Mouse (Mus musculus) E14TG2a.4 (cell line): ENCODE data around the gene Ttc1.

Experiments used
- H3K27me3 ChIP-seq: 2 replicates; pipeline ENCODE4 v1.6.1; 2014; ENCODE audit warnings: low read length, control low read depth; ENCODE audit not compliant: insufficient read depth
- H3K36me3 ChIP-seq: 2 replicates; pipeline ENCODE4 v1.6.1; 2014; ENCODE audit warnings: low read length, control low read depth; ENCODE audit not compliant: insufficient read depth
- H3K4me1 ChIP-seq: replicated peaks from 2 replicates; pipeline ENCODE4 v1.6.1; 2014; ENCODE audit warnings: low read depth, low read length, control low read depth
- H3K4me3 ChIP-seq: replicated peaks from 2 replicates; pipeline ENCODE4 v1.5.1; 2014; ENCODE audit warnings: mild to moderate bottlenecking, low read length
- H3K9me3 ChIP-seq: 2 replicates; pipeline ENCODE4 v1.6.1; 2014; ENCODE audit warnings: low read length, control low read depth
- CTCF ChIP-seq: conservative IDR thresholded peaks from 2 replicates; pipeline ENCODE4 v1.5.1; 2014; ENCODE audit warnings: low read length
- NANOG ChIP-seq: IDR thresholded peaks from 2 replicates; pipeline ENCODE4 v1.6.1; 2014; ENCODE audit warnings: borderline replicate concordance, low read length, mixed read lengths
- POU5F1 ChIP-seq: IDR thresholded peaks from 2 replicates; pipeline ENCODE4 v1.6.1; 2014; ENCODE audit warnings: low read length, borderline replicate concordance

Ttc1 gene

GRCm38 (mm10) chr11:43727796-43728195 lies 20.0 kb downstream of the Ttc1 start:
- TF ChIP-seq NANOG = no peak
- no peak for TF ChIP-seq POU5F1
- no peak for TF ChIP-seq CTCF
- no peak overlapping the region for H3K4me3 ChIP-seq
- H3K27me3 ChIP-seq = no peaks in the 10 kb centered on the region
- peaks cover 76% of the 10 kb centered on the region for H3K36me3 ChIP-seq
- peaks cover 23% of the 10 kb centered on the region for H3K4me1 ChIP-seq
- no peaks in the 10 kb centered on the region for H3K9me3 ChIP-seq

DNA sequence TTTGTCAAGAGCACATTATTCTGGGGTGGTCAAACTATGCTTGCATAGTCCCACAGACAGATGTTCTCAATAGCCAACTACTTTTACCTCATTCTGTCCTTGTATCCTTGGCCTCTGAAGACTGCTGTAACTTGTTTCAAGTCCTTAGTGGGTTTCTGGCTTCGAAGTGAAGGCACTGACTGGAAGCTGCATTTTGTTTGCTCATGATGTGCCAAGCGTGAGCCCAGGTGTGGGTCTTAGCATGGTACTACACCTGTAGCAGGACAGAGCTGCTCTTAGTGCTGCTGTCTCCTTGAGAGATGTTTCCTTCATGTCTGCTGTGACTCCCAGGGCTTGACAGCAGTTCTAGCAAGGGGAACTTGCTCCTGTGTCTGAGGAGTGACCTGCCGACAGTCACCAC lies 24.4 kb downstream of the Ttc1 start:
- TF ChIP-seq NANOG = no peak
- no peak for TF ChIP-seq POU5F1
- no peak for TF ChIP-seq CTCF

GRCm38 (mm10) chr11:43712178-43712577 lies 35.6 kb downstream of the Ttc1 start:
- Histone ChIP-seq H3K4me1 (peaks cover 12% of the 10 kb centered on the region), H3K4me3 (no peak overlapping the region), H3K36me3 (peaks cover 64% of the 10 kb centered on the region), H3K9me3 (no peaks in the 10 kb centered on the region), H3K27me3 (no peaks in the 10 kb centered on the region)
- no peak for TF ChIP-seq CTCF
- TF ChIP-seq POU5F1 = no peak
- no peak for TF ChIP-seq NANOG

More for the DNA sequence above, 24.4 kb downstream of the Ttc1 start:
- peaks cover 55% of the 10 kb centered on the region for H3K4me1 ChIP-seq
- no peaks in the 10 kb centered on the region for H3K27me3 ChIP-seq
- peaks cover 67% of the 10 kb centered on the region for H3K36me3 ChIP-seq
- no peaks in the 10 kb centered on the region for H3K9me3 ChIP-seq
- H3K4me3 ChIP-seq = no peak overlapping the region

- H3K27me3 ChIP-seq = no peaks in the 10 kb centered on the region
- H3K36me3 ChIP-seq = peaks cover 65% of the 10 kb centered on the region
- peaks cover 39% of the 10 kb centered on the region for H3K4me1 ChIP-seq
- no peak for TF ChIP-seq POU5F1
- TF ChIP-seq NANOG = no peak
- no peak for TF ChIP-seq CTCF
- H3K4me3 ChIP-seq = no peak overlapping the region
- no peaks in the 10 kb centered on the region for H3K9me3 ChIP-seq
Observed at GRCm38 (mm10) chr11:43708409-43708808, 39.4 kb downstream of the Ttc1 start.

GRCm38 (mm10) chr11:43705751-43706150 lies 42.1 kb downstream of the Ttc1 start:
- TF ChIP-seq NANOG = no peak
- no peak for TF ChIP-seq POU5F1
- TF ChIP-seq CTCF = no peak
- H3K4me3 ChIP-seq = no peak overlapping the region
- peaks cover 64% of the 10 kb centered on the region for H3K36me3 ChIP-seq
- H3K27me3 ChIP-seq = no peaks in the 10 kb centered on the region
- peaks cover 61% of the 10 kb centered on the region for H3K4me1 ChIP-seq
- no peaks in the 10 kb centered on the region for H3K9me3 ChIP-seq

DNA sequence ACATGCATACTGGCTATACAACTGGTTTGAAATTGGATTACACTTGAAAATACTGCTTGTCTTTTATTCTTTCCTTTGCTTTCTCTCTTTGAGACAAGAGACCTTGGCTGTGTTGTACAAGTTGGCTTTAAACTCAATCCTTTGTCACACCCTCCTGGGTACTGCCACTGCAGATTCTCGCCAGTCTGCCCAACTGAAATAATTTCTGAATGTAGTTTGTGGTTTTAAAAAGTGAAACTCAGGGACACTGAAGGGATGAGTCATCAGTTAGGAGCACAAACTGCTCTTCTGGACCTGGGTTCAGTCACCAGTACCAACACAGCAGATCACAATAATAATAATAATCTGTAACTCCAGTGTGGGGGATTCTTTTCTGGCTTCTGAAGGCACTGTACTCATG lies 44.3 kb downstream of the Ttc1 start:
- H3K9me3 ChIP-seq = no peaks in the 10 kb centered on the region
- no peak for TF ChIP-seq NANOG
- no peak overlapping the region for H3K4me3 ChIP-seq
- peaks cover 71% of the 10 kb centered on the region for H3K4me1 ChIP-seq
- no peaks in the 10 kb centered on the region for H3K27me3 ChIP-seq
- H3K36me3 ChIP-seq = peaks cover 83% of the 10 kb centered on the region

- no peaks in the 10 kb centered on the region for H3K27me3 ChIP-seq
- TF ChIP-seq NANOG = no peak
- no peak for TF ChIP-seq POU5F1
- no peak for TF ChIP-seq CTCF
Observed at GRCm38 (mm10) chr11:43700291-43700690, 47.5 kb downstream of the Ttc1 start.

DNA sequence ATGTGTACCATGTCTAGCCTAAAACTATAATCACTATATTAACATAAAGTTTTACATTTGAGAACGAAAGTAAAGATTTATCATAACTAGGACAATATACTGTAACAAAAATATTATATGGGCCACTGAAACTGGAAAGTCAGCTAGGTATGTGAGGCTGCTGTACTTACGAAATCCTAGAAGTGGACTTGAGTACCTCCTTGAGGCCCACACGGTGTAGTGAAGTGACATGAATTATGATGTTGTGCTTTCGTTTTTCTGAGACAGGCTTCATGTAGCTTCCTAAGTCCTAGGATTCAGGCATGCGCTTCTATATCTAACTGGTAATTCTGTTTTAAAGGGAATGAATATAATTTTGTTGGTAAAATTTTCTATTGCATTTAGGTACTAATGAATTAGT lies 49.2 kb downstream of the Ttc1 start:
- Histone ChIP-seq H3K27me3 (no peaks in the 10 kb centered on the region), H3K4me1 (peaks cover 92% of the 10 kb centered on the region), H3K4me3 (no peak overlapping the region), H3K36me3 (peaks cover 78% of the 10 kb centered on the region), H3K9me3 (no peaks in the 10 kb centered on the region)
- no peak for TF ChIP-seq POU5F1
- no peak for TF ChIP-seq NANOG
- no peak for TF ChIP-seq CTCF

More at GRCm38 (mm10) chr11:43700291-43700690, 47.5 kb downstream of the Ttc1 start:
- peaks cover 96% of the 10 kb centered on the region for H3K4me1 ChIP-seq
- H3K4me3 ChIP-seq = no peak overlapping the region
- H3K9me3 ChIP-seq = no peaks in the 10 kb centered on the region
- H3K36me3 ChIP-seq = peaks cover 80% of the 10 kb centered on the region

- H3K27me3 ChIP-seq = no peaks in the 10 kb centered on the region
- H3K4me3 ChIP-seq = no peak overlapping the region
- TF ChIP-seq NANOG (peak; percentile 86), CTCF (no peak), POU5F1 (no peak)
- peaks cover 94% of the 10 kb centered on the region for H3K4me1 ChIP-seq
- H3K36me3 ChIP-seq = peaks cover 87% of the 10 kb centered on the region
- no peaks in the 10 kb centered on the region for H3K9me3 ChIP-seq
Observed at GRCm38 (mm10) chr11:43696623-43697022, 51.2 kb downstream of the Ttc1 start.
